Mouse (Mus musculus) inflammation-experienced regulatory T-cells, adult 6 months (primary cell): ENCODE data around the gene Ffar2. TPM values are rescaled to one million over a fixed set of nuclear protein-coding genes. Genes with fewer than 3 reads are reported as not detected.

Experiments
- ATAC-seq: one replicate; pipeline ENCODE4 v1.8.0; 2017
- polyA plus RNA-seq, 3 experiments: library from polyadenylated mRNA; unstranded; fragments of 100-300 nt; shearing (Covaris generic); gene quantifications; one replicate each; pipeline ENCODE4 v1.2.1; 2017

Ffar2 gene
- polyA plus RNA-seq, 3 experiments from 2014 or later = 0.50 to 3.1 (median 0.82) TPM

DNA sequence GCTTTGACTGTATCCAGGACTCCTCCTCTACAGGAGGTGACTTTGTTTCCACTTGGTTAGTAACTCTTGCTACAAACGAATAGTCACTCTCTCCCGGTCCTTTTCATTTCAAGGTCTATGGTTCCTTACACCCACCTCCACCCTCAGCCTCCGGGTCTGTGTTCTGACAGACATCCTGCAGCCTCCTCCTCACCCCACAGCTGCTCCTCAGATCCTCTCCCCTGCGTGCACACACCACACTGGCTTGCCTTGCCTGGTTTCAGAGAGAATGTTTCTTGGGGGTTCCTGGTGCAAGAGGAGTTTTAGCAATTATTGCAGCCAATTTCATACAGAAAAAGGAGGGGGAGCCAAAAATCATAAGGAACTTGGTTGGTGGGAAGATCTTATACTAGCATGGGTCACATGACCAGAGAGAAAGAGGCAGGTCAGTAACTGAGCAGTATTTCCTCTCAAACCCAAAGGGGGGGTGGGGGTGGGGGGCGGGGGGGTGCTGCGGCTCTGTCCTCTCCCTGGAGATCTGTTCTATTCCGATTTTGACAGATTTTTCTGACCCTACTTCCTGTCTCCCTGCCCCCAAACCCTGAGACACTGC lies 2.6 kb downstream of the Ffar2 start:
- no peak for ATAC-seq

DNA sequence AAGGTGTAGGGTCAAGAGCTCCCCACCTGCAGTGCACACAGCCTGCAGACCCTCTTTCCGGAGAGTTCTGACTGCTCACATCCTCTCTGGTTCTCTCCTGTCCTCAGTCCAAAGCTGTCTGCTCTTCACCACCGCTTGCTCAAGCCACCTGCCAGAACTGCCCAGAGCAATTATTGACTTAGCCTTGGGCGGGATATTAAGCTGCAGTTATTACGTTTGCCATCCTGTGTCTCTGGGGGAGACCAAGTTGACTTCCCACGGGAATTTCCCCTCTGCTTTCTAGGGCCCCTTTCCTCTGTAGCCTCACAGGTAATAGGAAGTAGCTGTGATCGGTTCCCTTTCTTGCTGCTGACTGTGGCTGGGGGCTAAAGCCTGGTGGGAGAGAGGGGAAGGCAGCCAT lies 3.4 kb downstream of the Ffar2 start:
- ATAC-seq = no peak

DNA sequence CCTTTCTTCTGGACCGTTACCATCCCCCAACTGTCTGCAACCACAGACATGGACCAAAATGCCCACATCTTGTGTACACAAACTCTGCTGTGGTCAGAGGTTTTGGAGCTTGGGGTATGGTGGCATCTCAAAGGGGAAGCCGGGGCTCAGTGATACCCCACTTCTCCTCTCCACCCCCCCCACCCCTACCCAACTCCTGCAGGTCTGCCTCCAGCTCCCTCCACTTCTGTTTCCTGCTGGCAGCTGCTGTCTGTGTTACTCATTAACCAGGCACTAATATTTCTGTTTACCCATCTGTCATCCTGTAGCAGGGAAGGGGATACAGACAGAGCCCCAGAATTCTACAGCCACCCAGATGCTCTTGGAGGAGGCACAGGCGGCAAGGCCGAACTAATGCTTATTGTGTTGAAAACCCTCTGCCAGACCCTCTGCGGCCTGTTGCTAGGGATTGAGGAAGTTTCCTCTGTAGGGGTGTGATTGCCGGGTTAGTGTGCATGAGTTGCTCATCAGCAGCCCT lies 11.2 kb downstream of the Ffar2 start:
- ATAC-seq = no peak

- no peak for ATAC-seq
Measured at GRCm38 (mm10) chr7:30811757-30812290, 11.8 kb downstream of the Ffar2 start.

- no peak for ATAC-seq
Measured at GRCm38 (mm10) chr7:30810319-30810718, 13.3 kb downstream of the Ffar2 start.

- ATAC-seq = no peak
Measured at GRCm38 (mm10) chr7:30805924-30806323, 17.7 kb downstream of the Ffar2 start.

- no peak for ATAC-seq
Measured at GRCm38 (mm10) chr7:30804026-30804715, 19.4 kb downstream of the Ffar2 start.

GRCm38 (mm10) chr7:30803256-30803655 lies 20.3 kb downstream of the Ffar2 start:
- ATAC-seq = no peak

GRCm38 (mm10) chr7:30800653-30801052 lies 22.9 kb downstream of the Ffar2 start:
- no peak for ATAC-seq

- no peak for ATAC-seq
Measured at GRCm38 (mm10) chr7:30796790-30797189, 26.8 kb downstream of the Ffar2 start.

DNA sequence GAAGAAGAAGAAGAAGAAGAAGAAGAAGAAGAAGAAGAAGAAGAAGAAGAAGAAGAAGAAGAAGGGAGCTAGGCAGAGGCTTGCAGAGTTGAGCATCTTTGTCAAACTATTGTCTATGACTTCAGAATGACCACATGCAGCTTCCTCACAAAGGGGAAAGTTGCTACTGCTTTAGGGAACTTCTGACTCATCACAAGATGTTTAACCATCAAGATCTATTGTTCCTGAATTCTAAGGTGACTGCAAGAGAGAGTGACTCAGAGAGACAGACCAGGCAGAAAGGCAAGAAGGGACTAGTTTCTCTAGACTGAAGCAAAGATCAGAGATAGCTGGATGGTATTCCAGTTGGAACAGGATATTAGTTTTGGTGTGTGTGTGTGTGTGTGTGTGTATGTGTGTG lies 28.7 kb downstream of the Ffar2 start:
- no peak for ATAC-seq

GRCm38 (mm10) chr7:30791921-30792320 lies 31.7 kb downstream of the Ffar2 start:
- no peak for ATAC-seq

DNA sequence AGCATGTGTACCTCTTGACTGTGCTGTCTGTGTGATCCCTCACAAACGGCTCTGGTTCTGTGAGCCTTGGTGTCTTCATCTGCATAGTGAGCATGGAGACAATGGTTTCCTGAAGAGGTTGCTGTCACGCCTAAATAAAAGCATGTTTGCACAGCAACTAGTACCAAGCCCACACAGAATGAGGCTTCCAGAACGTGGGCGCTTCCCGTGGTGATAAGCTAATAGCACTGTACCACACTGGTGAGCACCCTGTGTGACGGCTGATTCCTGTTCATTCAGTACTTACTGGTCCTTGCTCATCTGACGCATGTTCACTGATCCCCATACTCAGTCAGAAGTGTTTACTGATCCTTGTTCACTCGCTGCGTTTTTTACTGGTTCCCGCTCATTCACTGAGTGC lies 33.4 kb downstream of the Ffar2 start:
- no peak for ATAC-seq

GRCm38 (mm10) chr7:30787377-30788022 lies 36.1 kb downstream of the Ffar2 start, which contains the start of gene Krtdap:
Gene Krtdap (plus strand): TSS chr7:30787896.
- ATAC-seq = no peak

DNA sequence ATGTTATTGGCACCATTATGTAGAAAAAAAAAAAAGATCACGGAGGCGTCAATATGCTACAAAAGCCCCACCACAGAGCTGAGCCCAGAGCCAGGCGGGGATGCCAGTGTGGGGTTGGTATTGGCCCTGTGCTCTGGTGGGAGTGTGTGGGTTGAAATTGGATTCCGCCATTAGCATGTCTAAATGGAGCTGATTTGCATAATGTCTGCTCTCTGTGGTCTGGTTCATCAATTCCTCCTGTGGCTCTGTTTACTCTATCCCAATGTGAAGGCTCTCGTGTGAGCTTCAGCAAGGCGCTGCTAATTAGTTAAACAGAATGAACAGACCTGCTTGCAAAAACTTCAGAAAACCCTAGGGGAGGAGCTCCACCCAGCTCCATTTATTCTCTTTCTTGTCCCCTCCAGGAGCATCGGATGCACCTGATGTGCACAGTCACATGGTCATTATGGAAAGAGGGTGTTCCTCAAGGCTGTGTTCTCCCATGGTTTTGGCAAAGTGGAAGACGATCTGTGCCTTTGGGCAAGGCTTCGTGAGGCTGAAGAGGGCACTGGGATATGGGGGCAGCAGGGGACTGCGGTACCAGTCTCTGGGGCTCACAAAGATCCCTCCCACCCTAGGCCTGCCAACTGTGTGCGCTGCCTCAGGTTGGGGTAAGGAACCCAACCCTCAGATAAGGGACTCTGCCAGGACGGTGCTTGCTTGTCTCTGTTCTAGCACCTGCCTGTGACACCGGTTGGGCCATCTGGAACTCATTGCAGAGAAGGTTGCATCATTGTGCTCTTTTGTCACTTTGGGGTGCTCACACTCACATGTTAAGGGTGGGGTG lies 37.6 kb downstream of the Ffar2 start:
- ATAC-seq = no peak

DNA sequence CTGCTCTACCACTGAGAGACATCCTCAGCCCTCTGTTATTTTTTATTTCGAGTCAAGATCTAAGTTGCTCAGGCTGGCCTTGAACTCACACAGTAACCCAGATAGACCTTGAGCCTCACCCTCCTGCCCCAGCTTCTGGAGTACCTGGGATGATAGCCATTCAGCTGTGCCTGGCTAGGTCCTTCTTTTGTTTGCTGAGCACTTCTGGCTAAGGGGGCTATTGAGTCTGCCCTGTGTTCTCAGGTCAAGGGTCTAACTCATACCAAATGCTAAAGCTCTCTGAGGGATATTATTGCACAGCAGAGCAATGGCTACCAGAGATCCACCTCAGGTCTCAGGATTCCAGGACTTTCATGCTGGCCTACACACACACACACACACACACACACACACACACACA lies 38.4 kb downstream of the Ffar2 start:
- no peak for ATAC-seq

GRCm38 (mm10) chr7:30782658-30783057 lies 40.9 kb downstream of the Ffar2 start:
- ATAC-seq = no peak

DNA sequence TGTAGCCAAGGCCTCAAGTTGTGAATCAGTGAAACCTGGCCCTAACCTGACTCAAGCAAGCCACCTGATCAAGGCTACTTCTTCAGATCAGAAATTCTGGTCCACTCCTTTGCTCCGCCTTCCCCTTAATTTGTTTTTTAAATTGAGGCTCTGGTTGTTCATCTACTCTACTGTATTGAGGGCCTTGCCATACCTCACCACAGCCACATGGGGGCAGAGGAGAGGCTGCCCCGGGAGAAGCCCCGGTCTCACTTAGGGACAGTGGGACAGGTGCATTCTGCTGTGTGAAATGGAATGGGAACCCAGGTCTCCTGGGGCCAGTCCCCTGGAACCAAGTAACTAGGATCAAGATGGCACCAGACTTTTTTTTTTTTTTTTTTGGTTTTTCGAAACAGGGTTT lies 41.8 kb downstream of the Ffar2 start:
- no peak for ATAC-seq

DNA sequence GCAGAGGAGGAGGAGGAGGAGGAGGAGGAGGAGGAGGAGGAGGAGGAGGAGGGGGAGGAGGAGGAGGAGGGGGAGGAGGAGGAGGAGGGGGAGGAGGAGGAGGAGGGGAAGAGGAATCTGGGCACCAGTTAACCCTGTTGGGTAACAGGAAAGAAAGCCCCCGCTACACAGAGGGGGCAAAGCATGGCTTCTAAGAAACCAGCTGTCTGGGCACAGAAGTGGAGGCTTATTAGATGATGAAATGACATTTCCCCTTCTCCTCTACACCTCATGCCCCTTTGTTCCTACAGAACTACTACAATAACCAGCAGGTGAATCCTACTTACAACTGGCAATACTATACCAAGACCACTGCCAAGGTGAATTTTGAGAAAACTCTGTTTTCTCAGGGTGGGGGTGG lies 45.7 kb downstream of the Ffar2 start:
- no peak for ATAC-seq

DNA sequence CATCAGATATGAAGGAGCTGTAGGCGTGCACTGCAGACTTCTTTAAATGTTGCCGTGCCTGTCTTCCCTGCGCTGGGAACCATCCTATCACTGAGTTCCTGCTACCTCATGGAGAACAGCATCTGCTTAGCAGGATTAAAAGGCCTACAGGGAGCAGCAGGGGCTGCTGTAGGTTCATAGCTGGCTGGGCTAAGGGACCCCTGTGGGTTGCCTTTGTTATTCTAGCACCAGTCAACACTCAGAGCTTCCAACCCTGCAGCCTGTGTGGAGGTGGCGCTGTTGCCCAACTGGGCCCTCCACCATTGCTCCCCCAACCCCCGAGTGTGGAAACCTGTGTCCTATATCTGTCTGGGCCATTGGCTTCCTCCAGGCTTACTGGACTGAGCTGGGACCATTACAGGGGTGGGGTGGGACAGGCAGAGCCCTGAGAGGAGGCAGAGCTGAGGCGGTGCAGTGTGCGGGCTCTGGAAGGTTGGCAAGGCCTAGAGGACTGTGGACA lies 46.4 kb downstream of the Ffar2 start:
- no peak for ATAC-seq

DNA sequence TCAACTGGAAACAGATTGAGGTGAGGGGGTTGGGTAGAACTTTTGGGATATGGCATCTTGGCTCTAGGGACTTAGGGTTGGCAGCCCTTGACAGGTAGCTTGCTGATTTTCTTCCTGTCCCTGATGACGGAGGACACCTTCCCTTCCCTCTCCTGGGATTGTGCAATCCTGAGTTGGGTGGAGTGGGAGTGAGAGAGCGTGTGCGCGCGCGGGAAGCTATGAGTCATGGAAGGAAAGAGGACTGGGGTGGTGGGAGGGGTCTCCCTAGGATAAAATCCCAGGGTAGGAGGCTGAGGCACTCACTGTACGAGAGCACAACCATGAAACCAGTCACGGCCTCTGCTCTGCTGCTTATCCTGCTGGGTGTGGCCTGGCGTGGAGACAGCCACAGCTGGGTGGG lies 47.5 kb downstream of the Ffar2 start:
- ATAC-seq = no peak

GRCm38 (mm10) chr7:30769236-30769635 lies 54.3 kb downstream of the Ffar2 start:
- no peak for ATAC-seq
